Mouse (Mus musculus) gastrocnemius, postnatal 10 days (tissue): Measurements from ENCODE around the gene Hs6st2. TPM values are rescaled to one million over a fixed set of nuclear protein-coding genes. Genes with fewer than 3 reads are reported as not detected.

Source experiments
- DNase-seq: peaks from one replicate; pipeline ENCODE4 v3.0.0; 2021; ENCODE audit warnings: mixed read lengths
- total RNA-seq, 2 experiments: library from RNA; stranded (reverse); gene quantifications; 2 replicates each; pipeline ENCODE4 v1.2.3; 2021

The Hs6st2 gene
- total RNA-seq, 2 experiments from 2014 or later: 33.4 to 35.1 TPM

DNA sequence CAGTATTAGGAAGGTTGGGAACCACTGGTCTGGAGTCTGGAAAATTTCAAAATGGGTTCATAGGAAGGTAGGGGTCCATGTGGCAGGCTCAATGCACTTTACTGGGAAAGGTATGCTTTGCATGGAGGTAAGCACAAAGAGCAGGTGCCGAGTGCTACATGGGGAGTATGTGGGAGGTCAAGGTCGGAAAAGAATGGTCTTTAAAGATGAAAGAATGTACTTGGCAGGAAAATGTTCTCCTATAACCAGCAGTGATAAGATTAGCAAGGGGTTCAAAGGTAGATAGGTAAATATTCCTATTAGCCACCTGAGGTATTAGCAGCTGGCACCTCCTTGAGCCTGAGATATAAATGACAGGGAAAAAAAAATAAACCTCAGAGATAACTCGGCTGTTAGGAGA, 338.1 kb downstream of the Hs6st2 start:
- no peak for DNase-seq

Other genes with a start within 250 kb of the Hs6st2 start
- gene Usp26, start 119.4 kb upstream of the Hs6st2 start, total RNA-seq: not detected